In the genomic region with DNA sequence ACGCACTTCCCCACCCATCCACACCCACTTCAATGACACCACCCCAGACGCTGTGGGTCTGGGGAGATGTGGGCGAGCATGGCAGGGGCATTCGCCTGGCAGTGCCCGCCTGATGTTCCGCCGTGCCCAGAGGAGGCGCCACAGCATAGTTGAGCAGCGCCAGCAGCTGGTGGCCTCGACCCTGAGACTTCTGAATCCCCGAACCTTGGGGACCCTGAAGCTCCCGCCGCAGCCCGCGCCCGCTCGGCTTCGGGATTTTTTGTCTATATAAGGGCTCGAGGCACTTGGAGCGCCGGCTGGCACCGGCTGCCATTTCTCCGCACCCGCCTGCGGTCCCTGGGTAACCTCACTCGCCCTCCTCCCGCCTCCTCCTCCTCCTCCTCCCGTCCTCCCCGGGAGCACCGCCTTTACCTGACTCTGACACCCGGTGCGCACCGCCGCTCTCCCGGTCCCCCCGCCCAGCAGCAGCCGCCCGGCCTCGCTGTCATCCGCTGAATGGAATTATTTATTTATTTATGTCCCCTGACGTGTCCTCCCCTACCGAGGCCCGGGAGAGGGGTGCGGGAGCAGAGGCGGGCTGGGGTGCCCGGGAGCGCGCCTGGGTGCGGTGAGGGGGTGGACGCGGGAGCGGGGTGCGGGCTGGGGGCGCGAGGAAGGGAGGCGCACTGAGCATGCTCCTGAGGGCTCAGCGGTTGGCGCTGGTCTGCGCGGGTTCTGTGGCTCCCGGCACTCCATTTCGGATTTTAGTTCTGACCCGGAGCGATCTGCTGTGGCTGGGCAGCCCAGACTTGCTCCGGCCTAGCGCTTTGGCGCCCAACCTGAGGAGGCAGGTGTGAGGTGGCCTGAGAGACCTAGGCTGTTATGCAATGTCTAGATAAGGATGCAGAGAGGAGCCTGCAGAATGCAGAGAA, we compare ENCODE assay signal across 8 mouse cellular contexts. TPM values are rescaled to one million over a fixed set of nuclear protein-coding genes. Genes with fewer than 3 reads are reported as not detected.
DNase-seq lines count a peak whose midpoint lies in the region; ATAC-seq and TF ChIP-seq lines count a peak whose summit lies in the region.

Gene Slc16a7, minus strand, starts transcription at position 590 of the 911 bp plus-strand sequence.

- WGBS in hindbrain, embryonic 12.5 days: under 1% methylated on average over 67 of the region's 67 CpGs
- WGBS in lung, postnatal 0 days: under 1% methylated on average over 54 of the region's 67 CpGs

- no peak for TF ChIP-seq EP300 in lung, postnatal 0 days (IDR thresholded peaks at IDR 0.05)

- peaks cover 4% of the 10 kb centered on the region; the same call in 1 of the 2 replicates for H3K4me1 ChIP-seq in hindbrain, embryonic 12.5 days
- H3K4me1 ChIP-seq in lung, postnatal 0 days (ENCODE audit: insufficient read depth, low read depth, low read length): no peaks in the 10 kb centered on the region

- H3K4me3 ChIP-seq in hindbrain, embryonic 12.5 days: peak within 1 kb of the TSS; percentile 63
- peak within 1 kb of the TSS; percentile 67 for H3K4me3 ChIP-seq in lung, postnatal 0 days (ENCODE audit: low read depth, low read length)

- TF ChIP-seq CTCF in lung, postnatal 0 days (IDR thresholded peaks at IDR 0.05): peak; percentile 62

- DNase-seq in CD8-positive naive resting alpha-beta T cell, adult 2 months (ENCODE audit: low read depth in 2 of 2, low spot score in 2 of 2): peak; percentile 1 to 27
- DNase-seq in cerebellum, adult 11-12 months: peak; percentile 96
- DNase-seq in forelimb bud, embryonic 11.5 days (ENCODE audit: low read depth, low spot score): peak; percentile 76
- DNase-seq in layer of hippocampus, postnatal 14 days (ENCODE audit: low spot score in 2 of 2): peak; percentile 83 to 90
- DNase-seq in lung, postnatal 0 days (ENCODE audit: low spot score): peak; percentile 82
- DNase-seq in ovary, postnatal 14 days (ENCODE audit: low spot score): peak; percentile 46
- peak; percentile 66 for DNase-seq in thymus, postnatal 0 days (ENCODE audit: low spot score)

- no peaks in the 10 kb centered on the region for H3K9me3 ChIP-seq in hindbrain, embryonic 12.5 days (replicated peaks)
- no peaks in the 10 kb centered on the region for H3K9me3 ChIP-seq in lung, postnatal 0 days (ENCODE audit: low read length)

- peak within 1 kb of the TSS; percentile 73 for H3K9ac ChIP-seq in hindbrain, embryonic 12.5 days
- peak within 1 kb of the TSS; percentile 50 for H3K9ac ChIP-seq in lung, postnatal 0 days (replicated peaks; ENCODE audit: low read depth)

- no peaks in the 10 kb centered on the region for H3K36me3 ChIP-seq in hindbrain, embryonic 12.5 days
- H3K36me3 ChIP-seq in lung, postnatal 0 days (ENCODE audit: insufficient read depth, low read length): no peaks in the 10 kb centered on the region

- peak within 1 kb of the TSS; percentile 49 for H3K27ac ChIP-seq in hindbrain, embryonic 12.5 days
- peak within 1 kb of the TSS; percentile 69 for H3K27ac ChIP-seq in lung, postnatal 0 days (ENCODE audit: low read length)

- H3K4me2 ChIP-seq in hindbrain, embryonic 12.5 days (replicated peaks): peak within 1 kb of the TSS; percentile 80
- H3K4me2 ChIP-seq in lung, postnatal 0 days (replicated peaks; ENCODE audit: low read depth, low read length): peak within 1 kb of the TSS; percentile 97

- H3K27me3 ChIP-seq in hindbrain, embryonic 12.5 days: 0 out of 2 replicates have a peak, but pooled peaks cover 4% of the 10 kb centered on the region
- no peaks in the 10 kb centered on the region for H3K27me3 ChIP-seq in lung, postnatal 0 days (replicated peaks; ENCODE audit: insufficient read depth, low read length)

- ATAC-seq in hindbrain, embryonic 12.5 days (ENCODE audit: low FRiP score): peak; percentile 96
- peak; percentile 93 for ATAC-seq in lung, postnatal 0 days

RNA-seq across cellular contexts. Expression of gene Slc16a7, which starts in this region (rescaled TPM):
- polyA plus RNA-seq in hindbrain, embryonic 12.5 days (2016; fragmentation: Nextera tagmentation; extraction: Ambion mirVana): 5.8 and 7.0 TPM in 2 replicates
- 10 to 100 TPM; 57.3 to 64.4 TPM for total RNA-seq in layer of hippocampus, postnatal 14 days (2021)
- 6.1 and 6.5 TPM in 2 replicates for polyA plus RNA-seq in lung, postnatal 0 days (2015; fragmentation: Nextera tagmentation; extraction: Ambion mirVana)
- 2.8 and 3.1 TPM in 2 replicates for polyA plus RNA-seq in thymus, postnatal 0 days (2015; fragmentation: Nextera tagmentation; extraction: Ambion mirVana)

Comparison
In these comparisons a context has a peak if more than half of its experiments do, and no peak if none do; other contexts are left out.
1. Peak in every context shown above with its lines: DNase-seq, ATAC-seq, H3K4me3 ChIP-seq and H3K27ac ChIP-seq.
2. DNase-seq: peak in every context shown above with its lines; median percentile 96 in cerebellum, adult 11-12 months; 86 in layer of hippocampus, postnatal 14 days; 82 in lung, postnatal 0 days; 76 in forelimb bud, embryonic 11.5 days; 66 in thymus, postnatal 0 days; 46 in ovary, postnatal 14 days; 14 in CD8-positive naive resting alpha-beta T cell, adult 2 months.